Mouse (Mus musculus) thymus, adult 18-20 months (tissue): Measurements from ENCODE around the gene Gm13762.
"Not testable (repeated sequence)": the region's sequence is repeated elsewhere in the genome, so short reads cannot be mapped to it uniquely, and the experiment has no call there.

ENCODE experiments used
- DNase-seq, 2 experiments: peaks; one replicate each; pipeline ENCODE4 v3.0.0; 2022; ENCODE audit warnings: mixed read lengths in 2 of 2

The Gm13762 gene

DNA sequence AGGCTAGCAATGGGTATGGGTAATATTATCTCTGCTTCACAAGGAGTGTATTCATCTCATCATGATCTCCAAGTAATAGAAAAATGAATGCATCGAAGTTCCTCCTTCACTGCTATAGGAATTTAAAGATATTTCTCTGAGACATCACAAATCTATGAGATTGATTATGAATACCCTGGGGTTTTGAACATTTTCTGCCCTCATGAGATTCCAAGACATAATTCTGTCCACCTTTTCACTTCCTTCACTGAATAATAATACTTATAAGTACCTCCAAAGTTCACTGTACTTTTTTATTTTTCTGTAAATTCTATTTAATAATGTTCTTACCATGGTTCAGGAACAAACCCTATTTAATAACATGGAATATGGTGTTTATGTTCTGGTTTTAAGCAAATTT lies at the start of gene Gm13762:
TSS of gene Gm13762 (minus strand) at position 101 of the 400 bp plus-strand sequence.
- no peak for DNase-seq

DNA sequence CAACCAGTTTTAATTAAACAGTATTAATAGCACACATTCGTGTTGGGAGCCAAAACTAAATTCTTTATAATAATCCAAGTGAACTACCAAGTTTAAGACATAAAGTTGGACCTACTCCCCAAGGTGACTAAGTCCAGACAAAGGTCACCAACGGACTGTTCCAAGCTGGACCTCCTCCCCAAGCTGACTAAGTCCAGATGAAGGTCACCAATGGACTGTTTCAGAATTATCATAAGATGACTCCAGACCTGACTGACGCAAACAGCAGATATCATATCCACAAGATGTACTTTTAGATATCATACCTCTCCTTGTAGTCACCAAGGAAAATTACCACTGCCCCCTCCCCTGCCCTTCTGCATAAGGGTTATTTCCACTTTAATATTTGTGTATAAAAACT lies 41.4 kb upstream of the Gm13762 start:
- not testable (repeated sequence) for DNase-seq

DNA sequence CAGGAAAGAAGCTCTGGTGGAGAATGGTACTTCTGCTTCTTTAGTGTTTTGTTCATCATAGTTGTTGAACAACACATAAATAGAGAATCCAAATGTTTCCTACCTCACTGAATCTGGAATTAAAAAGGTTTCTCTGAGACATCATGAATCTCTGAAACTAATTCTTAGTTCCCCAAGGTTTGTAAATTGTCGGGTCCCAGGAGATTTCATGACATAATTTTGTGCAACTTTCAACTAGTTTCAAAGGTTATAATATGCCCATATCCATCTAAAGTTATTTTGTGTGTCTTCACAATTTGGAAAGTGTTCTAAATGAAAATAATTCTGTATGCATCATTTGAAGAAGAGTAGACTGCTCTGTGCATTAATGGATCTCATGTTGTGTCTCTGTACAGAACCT lies 38.2 kb upstream of the Gm13762 start, which contains the start of gene Olfr1216:
TSS of gene Olfr1216 (minus strand) at position 101 of the 400 bp plus-strand sequence.
- DNase-seq = no peak

DNA sequence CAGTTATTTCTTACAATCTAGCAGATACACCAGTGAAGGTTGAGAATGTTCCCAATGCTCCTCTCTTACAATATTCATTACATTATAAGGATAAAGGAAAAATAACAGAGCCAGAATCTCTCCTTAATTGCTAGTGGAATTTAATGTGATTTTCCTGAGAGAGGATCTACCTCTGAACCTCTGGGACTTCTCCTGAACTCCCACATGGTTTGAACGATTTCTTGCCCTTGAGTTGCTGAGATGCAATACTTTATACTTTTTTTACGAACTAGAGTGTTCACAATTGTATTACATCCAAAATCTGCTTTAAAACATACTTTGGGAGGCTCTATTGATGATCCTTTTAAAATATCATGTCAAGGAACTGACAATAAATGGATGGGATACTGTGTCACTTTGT lies 26.8 kb upstream of the Gm13762 start, which contains the start of gene Olfr1215:
TSS of gene Olfr1215 (minus strand) at position 101 of the 400 bp plus-strand sequence.
- DNase-seq = no peak

DNA sequence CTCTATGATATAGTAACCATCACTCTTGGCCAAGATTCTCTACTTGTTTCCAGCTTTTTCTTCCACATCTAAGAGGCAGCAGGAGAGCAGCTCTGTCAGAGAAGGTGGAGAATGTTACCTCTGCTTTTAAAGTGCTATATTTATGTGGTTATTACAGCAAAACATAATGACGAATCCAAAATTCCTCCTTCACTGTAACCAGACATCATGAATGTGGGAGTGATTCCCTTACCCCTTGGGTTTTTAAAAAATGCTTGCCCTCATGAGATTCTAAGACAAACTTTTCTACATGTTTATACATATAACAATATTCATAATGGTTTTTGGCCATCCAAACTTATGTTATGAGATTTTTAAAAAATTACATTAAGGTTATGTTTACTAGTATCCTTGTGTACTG lies 12.5 kb upstream of the Gm13762 start, which contains the start of gene Olfr1214:
TSS of gene Olfr1214 (minus strand) at position 101 of the 400 bp plus-strand sequence.
- DNase-seq = no peak

DNA sequence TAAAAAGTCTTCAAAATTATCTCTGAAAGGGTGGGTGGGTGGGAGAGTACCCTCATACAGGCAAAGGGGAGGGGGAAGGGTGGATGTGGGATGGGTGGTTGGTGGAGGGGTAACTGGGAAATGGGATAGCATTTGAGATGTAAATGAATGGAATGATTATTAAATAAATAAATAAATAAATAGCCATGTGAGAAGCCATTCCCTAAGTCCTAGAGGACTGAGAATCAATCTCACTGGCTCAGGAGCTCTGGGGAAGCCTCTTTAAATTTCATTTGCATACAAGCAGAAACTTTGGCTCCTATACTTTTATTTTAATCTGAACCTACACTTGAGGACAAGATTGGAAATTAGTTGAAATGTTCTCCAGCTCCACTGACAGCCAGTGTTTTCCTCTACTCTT lies 26.4 kb downstream of the Gm13762 start, which contains the start of gene Olfr1212:
TSS of gene Olfr1212 (plus strand) at position 301 of the 400 bp plus-strand sequence.
- no peak for DNase-seq

DNA sequence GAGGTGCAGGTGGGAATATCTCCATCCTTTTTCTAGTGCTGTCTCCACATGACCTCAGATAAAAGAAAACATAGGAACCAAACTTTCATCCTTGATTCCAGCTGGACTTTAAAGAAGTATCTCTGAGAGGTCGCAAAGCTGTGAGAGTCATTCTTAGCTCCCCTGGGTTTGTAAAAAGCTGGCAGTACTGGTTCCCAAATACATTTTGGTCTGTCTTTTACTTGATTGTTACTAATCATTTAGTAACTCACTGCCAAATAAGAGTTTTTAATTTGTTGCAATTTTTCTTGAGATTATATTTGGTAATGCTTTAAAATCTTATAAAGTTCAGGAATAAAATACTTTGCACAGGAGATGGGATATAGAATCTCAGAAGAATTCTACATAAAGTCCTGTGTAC lies 42.1 kb downstream of the Gm13762 start, which contains the start of gene Olfr1211:
TSS of gene Olfr1211 (minus strand) at position 101 of the 400 bp plus-strand sequence.
- no peak for DNase-seq
